Mouse (Mus musculus): ENCODE data around the gene 6330409D20Rik. TPM values are rescaled to one million over a fixed set of nuclear protein-coding genes. Genes with fewer than 3 reads are reported as not detected.

The 6330409D20Rik gene
- not detected in 2 replicates for polyA plus RNA-seq (2012; rRNA removed)

DNA sequence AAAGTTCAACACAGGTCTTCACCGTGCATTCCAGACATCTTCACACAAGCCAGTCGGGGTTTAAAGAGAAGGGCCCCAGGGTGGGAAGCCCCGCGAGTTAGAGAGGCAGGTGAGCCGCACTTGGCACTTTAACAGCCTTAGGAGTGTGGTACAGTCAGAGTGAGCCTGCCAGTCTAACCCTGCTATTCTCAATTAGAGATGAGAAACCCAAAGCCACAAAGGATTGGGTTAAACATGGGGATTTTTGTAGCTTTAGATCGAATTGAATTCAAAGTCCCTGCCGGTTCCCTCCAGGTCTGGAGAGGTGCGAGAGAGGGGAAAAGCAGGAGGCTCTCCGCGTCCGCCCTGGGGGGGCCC, at the start of gene 6330409D20Rik:
TSS of gene 6330409D20Rik (minus strand) at position 101 of the 357 bp plus-strand sequence.
- peak within 1 kb of the TSS; percentile 2; the same call in 1 of the 2 replicates for H3K4me3 ChIP-seq (ENCODE audit: insufficient read depth, low read depth, low read length)
- no peaks in the 10 kb centered on the region for H3K4me1 ChIP-seq (ENCODE audit: control insufficient read depth, insufficient read depth, low read length)
- no peaks in the 10 kb centered on the region for H3K36me3 ChIP-seq (ENCODE audit: control insufficient read depth, insufficient read depth, low read length)
- no peaks in the 10 kb centered on the region for H3K27me3 ChIP-seq (replicated peaks; ENCODE audit: control insufficient read depth, insufficient read depth, low read length)
- DNase-seq: no peak
- WGBS: 16% methylated on average over 11 of the region's 11 CpGs
- TF ChIP-seq CTCF (conservative IDR thresholded peaks at IDR 0.05; ENCODE audit: insufficient read depth, insufficient read length, low read depth, low read length) (no peak), POLR2A (IDR thresholded peaks at IDR 0.05; ENCODE audit: low read depth, low read length) (no peak)
- no peak within 1 kb of the TSS for H3K27ac ChIP-seq (ENCODE audit: insufficient read depth, low read depth, low read length)

GRCm38 (mm10) chr2:32788581-32788980, 47.8 kb upstream of the 6330409D20Rik start:
- Histone ChIP-seq H3K4me1 (ENCODE audit: control insufficient read depth, insufficient read depth, low read length) (no peaks in the 10 kb centered on the region), H3K27ac (ENCODE audit: insufficient read depth, low read depth, low read length) (no peak overlapping the region), H3K4me3 (ENCODE audit: insufficient read depth, low read depth, low read length) (no peak overlapping the region), H3K27me3 (replicated peaks; ENCODE audit: control insufficient read depth, insufficient read depth, low read length) (no peaks in the 10 kb centered on the region), H3K36me3 (ENCODE audit: control insufficient read depth, insufficient read depth, low read length) (no peaks in the 10 kb centered on the region)
- DNase-seq: no peak
- TF ChIP-seq CTCF (conservative IDR thresholded peaks at IDR 0.05; ENCODE audit: insufficient read depth, insufficient read length, low read depth, low read length) (no peak), POLR2A (IDR thresholded peaks at IDR 0.05; ENCODE audit: low read depth, low read length) (no peak)
- WGBS: 66% methylated on average over 2 of the region's 2 CpGs

DNA sequence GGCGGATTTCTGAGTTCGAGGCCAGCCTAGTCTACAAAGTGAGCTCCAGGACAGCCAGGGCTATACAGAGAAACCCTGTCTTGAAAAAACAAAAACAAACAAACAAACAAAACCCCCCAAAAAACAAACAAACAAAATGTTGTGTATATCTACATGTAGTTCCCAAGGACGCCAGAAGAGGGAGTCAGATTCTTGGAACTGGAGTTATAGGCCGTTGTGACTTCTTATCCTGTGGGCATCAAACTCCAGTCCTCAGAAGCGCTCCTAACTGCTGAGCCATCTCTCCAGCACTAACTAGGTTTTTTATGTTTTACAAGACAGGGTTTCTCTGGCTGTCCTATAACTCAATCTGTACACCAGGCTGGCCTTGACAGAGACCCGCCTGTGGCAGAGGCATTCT, 46.4 kb upstream of the 6330409D20Rik start:
- H3K27ac ChIP-seq (ENCODE audit: insufficient read depth, low read depth, low read length): no peak overlapping the region
- DNase-seq: peak; percentile 30
- TF ChIP-seq POLR2A (IDR thresholded peaks at IDR 0.05; ENCODE audit: low read depth, low read length) (no peak), CTCF (conservative IDR thresholded peaks at IDR 0.05; ENCODE audit: insufficient read depth, insufficient read length, low read depth, low read length) (0 out of 2 replicates have a peak, but pooled peaks have one; percentile 30)
- no peaks in the 10 kb centered on the region for H3K4me1 ChIP-seq (ENCODE audit: control insufficient read depth, insufficient read depth, low read length)
- no peaks in the 10 kb centered on the region for H3K27me3 ChIP-seq (replicated peaks; ENCODE audit: control insufficient read depth, insufficient read depth, low read length)
- WGBS: 54% methylated on average over 6 of the region's 6 CpGs
- no peak overlapping the region for H3K4me3 ChIP-seq (ENCODE audit: insufficient read depth, low read depth, low read length)
- H3K36me3 ChIP-seq (ENCODE audit: control insufficient read depth, insufficient read depth, low read length): no peaks in the 10 kb centered on the region

DNA sequence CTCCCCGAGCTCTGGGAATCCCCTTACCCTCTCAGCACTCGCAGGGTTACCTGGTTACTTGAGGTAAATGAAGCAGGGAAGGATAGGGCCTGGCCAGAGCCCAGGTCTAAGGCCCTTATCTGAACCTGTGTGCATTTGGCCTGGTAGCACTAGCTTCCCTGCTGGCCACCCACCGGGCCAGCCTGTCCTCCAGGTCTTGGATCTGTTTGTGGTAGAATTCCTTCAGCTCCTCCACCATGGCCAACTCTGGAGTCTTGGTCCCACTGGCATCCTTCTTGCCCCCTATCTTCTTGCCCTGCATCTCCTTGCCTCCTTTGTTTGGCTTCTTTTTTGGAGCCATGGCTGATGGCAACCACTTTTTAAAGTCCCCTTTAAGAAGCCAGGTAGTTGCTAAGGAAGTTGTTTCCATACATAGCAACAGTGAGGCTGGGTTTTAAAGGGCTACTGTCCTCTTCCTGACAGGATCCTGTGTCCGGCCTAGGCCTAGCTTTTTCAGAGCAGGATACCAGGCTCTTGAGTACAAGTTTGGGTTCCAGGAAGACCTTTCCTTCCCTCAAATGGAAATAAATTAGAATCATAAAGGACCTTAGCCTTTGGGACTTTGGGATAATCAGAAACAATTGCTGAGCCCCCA, 43.3 kb upstream of the 6330409D20Rik start, which contains the start of gene Cfap157:
TSS of gene Cfap157 (minus strand) at position 381 of the 634 bp plus-strand sequence.
- DNase-seq: peak; percentile 51
- no peak within 1 kb of the TSS for H3K4me3 ChIP-seq (ENCODE audit: insufficient read depth, low read depth, low read length)
- 62% methylated on average over 4 of the region's 4 CpGs for WGBS
- no peak for TF ChIP-seq POLR2A (IDR thresholded peaks at IDR 0.05; ENCODE audit: low read depth, low read length)
- TF ChIP-seq CTCF (conservative IDR thresholded peaks at IDR 0.05; ENCODE audit: insufficient read depth, insufficient read length, low read depth, low read length): no peak
- no peak within 1 kb of the TSS for H3K27ac ChIP-seq (ENCODE audit: insufficient read depth, low read depth, low read length)
- no peaks in the 10 kb centered on the region for H3K4me1 ChIP-seq (ENCODE audit: control insufficient read depth, insufficient read depth, low read length)
- H3K36me3 ChIP-seq (ENCODE audit: control insufficient read depth, insufficient read depth, low read length): no peaks in the 10 kb centered on the region
- H3K27me3 ChIP-seq (replicated peaks; ENCODE audit: control insufficient read depth, insufficient read depth, low read length): no peaks in the 10 kb centered on the region

DNA sequence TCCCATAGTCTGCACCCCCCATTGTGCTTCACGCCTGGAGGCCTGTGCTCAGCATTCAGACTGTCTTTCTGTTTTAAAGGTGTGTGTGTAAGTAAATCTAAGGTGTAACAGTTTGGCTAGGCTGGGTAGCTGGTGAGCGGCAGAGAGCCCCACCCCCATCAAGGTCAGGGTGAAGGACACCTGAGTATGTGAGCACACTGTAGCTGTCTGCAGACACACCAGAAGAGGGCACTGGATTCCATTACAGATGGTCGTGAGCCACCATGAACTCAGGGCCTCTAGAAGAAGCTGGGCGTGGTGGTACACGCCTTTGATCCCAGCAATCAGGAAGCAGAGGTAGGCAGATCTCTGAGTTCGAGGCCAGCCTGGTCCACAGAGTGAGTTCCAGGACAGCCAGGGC, 40.9 kb upstream of the 6330409D20Rik start:
- no peak overlapping the region for H3K27ac ChIP-seq (ENCODE audit: insufficient read depth, low read depth, low read length)
- no peak overlapping the region for H3K4me3 ChIP-seq (ENCODE audit: insufficient read depth, low read depth, low read length)
- H3K36me3 ChIP-seq (ENCODE audit: control insufficient read depth, insufficient read depth, low read length): no peaks in the 10 kb centered on the region
- WGBS: 80% methylated on average over 6 of the region's 6 CpGs
- DNase-seq: no peak
- TF ChIP-seq POLR2A (IDR thresholded peaks at IDR 0.05; ENCODE audit: low read depth, low read length) (no peak), CTCF (conservative IDR thresholded peaks at IDR 0.05; ENCODE audit: insufficient read depth, insufficient read length, low read depth, low read length) (no peak)
- H3K27me3 ChIP-seq (replicated peaks; ENCODE audit: control insufficient read depth, insufficient read depth, low read length): no peaks in the 10 kb centered on the region
- H3K4me1 ChIP-seq (ENCODE audit: control insufficient read depth, insufficient read depth, low read length): no peaks in the 10 kb centered on the region

- DNase-seq: no peak
- WGBS: 94% methylated on average over 6 of the region's 6 CpGs
- H3K4me3 ChIP-seq (ENCODE audit: insufficient read depth, low read depth, low read length): no peak overlapping the region
- no peaks in the 10 kb centered on the region for H3K27me3 ChIP-seq (replicated peaks; ENCODE audit: control insufficient read depth, insufficient read depth, low read length)
- no peaks in the 10 kb centered on the region for H3K36me3 ChIP-seq (ENCODE audit: control insufficient read depth, insufficient read depth, low read length)
- TF ChIP-seq POLR2A (IDR thresholded peaks at IDR 0.05; ENCODE audit: low read depth, low read length) (no peak), CTCF (conservative IDR thresholded peaks at IDR 0.05; ENCODE audit: insufficient read depth, insufficient read length, low read depth, low read length) (no peak)
- H3K27ac ChIP-seq (ENCODE audit: insufficient read depth, low read depth, low read length): no peak overlapping the region
- no peaks in the 10 kb centered on the region; the same call in 1 of the 2 replicates for H3K4me1 ChIP-seq (ENCODE audit: control insufficient read depth, insufficient read depth, low read length)
Observed at GRCm38 (mm10) chr2:32779714-32780113, 38.9 kb upstream of the 6330409D20Rik start.

- H3K27me3 ChIP-seq (replicated peaks; ENCODE audit: control insufficient read depth, insufficient read depth, low read length): no peaks in the 10 kb centered on the region
- H3K4me1 ChIP-seq (ENCODE audit: control insufficient read depth, insufficient read depth, low read length): no peaks in the 10 kb centered on the region; the same call in 1 of the 2 replicates
- TF ChIP-seq CTCF (conservative IDR thresholded peaks at IDR 0.05; ENCODE audit: insufficient read depth, insufficient read length, low read depth, low read length): peak; percentile 81
- TF ChIP-seq POLR2A (IDR thresholded peaks at IDR 0.05; ENCODE audit: low read depth, low read length): no peak
- no peak overlapping the region for H3K27ac ChIP-seq (ENCODE audit: insufficient read depth, low read depth, low read length)
- WGBS: 26% methylated on average over 8 of the region's 8 CpGs
- no peaks in the 10 kb centered on the region for H3K36me3 ChIP-seq (ENCODE audit: control insufficient read depth, insufficient read depth, low read length)
- peak; percentile 63 for DNase-seq
- H3K4me3 ChIP-seq (ENCODE audit: insufficient read depth, low read depth, low read length): no peak overlapping the region
Observed at GRCm38 (mm10) chr2:32779131-32779530, 38.3 kb upstream of the 6330409D20Rik start.
